Mouse (Mus musculus): ENCODE results near the gene Rpl22.

Gene Rpl22

GRCm38 (mm10) chr4:152325574-152326411, at the start of gene Rpl22:
Rpl22 (plus strand) TSS chr4:152325742.
- peak; percentile 93 for DNase-seq (ENCODE audit: low spot score)

- DNase-seq (ENCODE audit: low spot score): no peak
Observed at GRCm38 (mm10) chr4:152276389-152277347, 48.9 kb upstream of the Rpl22 start.

- no peak for DNase-seq (ENCODE audit: low spot score)
Observed at GRCm38 (mm10) chr4:152277916-152278315, 47.6 kb upstream of the Rpl22 start.

- no peak for DNase-seq (ENCODE audit: low spot score)
Observed at GRCm38 (mm10) chr4:152278986-152279385, 46.6 kb upstream of the Rpl22 start.

GRCm38 (mm10) chr4:152281601-152282000, 43.9 kb upstream of the Rpl22 start:
- no peak for DNase-seq (ENCODE audit: low spot score)

- DNase-seq (ENCODE audit: low spot score): no peak
Observed at GRCm38 (mm10) chr4:152282721-152283120, 42.8 kb upstream of the Rpl22 start.

- DNase-seq (ENCODE audit: low spot score): peak; percentile 78
Observed at GRCm38 (mm10) chr4:152283186-152283950, 42.2 kb upstream of the Rpl22 start.

GRCm38 (mm10) chr4:152285505-152285904, 40.0 kb upstream of the Rpl22 start:
- DNase-seq (ENCODE audit: low spot score): no peak

- DNase-seq (ENCODE audit: low spot score): no peak
Observed at GRCm38 (mm10) chr4:152286183-152286582, 39.4 kb upstream of the Rpl22 start.

- DNase-seq (ENCODE audit: low spot score): no peak
Observed at GRCm38 (mm10) chr4:152286887-152287286, 38.7 kb upstream of the Rpl22 start.

- no peak for DNase-seq (ENCODE audit: low spot score)
Observed at GRCm38 (mm10) chr4:152287317-152288120, 38.0 kb upstream of the Rpl22 start.

- no peak for DNase-seq (ENCODE audit: low spot score)
Observed at GRCm38 (mm10) chr4:152288398-152288945, 37.1 kb upstream of the Rpl22 start.

GRCm38 (mm10) chr4:152290385-152290784, 35.2 kb upstream of the Rpl22 start:
- DNase-seq (ENCODE audit: low spot score): no peak

GRCm38 (mm10) chr4:152290991-152291390, 34.6 kb upstream of the Rpl22 start:
- no peak for DNase-seq (ENCODE audit: low spot score)

GRCm38 (mm10) chr4:152291562-152291961, 34.0 kb upstream of the Rpl22 start, which contains the start of gene Hes3:
Hes3 (minus strand) TSS chr4:152291662.
- no peak for DNase-seq (ENCODE audit: low spot score)

GRCm38 (mm10) chr4:152292102-152292765, 33.3 kb upstream of the Rpl22 start:
- no peak for DNase-seq (ENCODE audit: low spot score)

- DNase-seq (ENCODE audit: low spot score): no peak
Observed at GRCm38 (mm10) chr4:152294188-152294929, 31.2 kb upstream of the Rpl22 start.

- no peak for DNase-seq (ENCODE audit: low spot score)
Observed at GRCm38 (mm10) chr4:152295916-152296315, 29.6 kb upstream of the Rpl22 start.

- no peak for DNase-seq (ENCODE audit: low spot score)
Observed at GRCm38 (mm10) chr4:152296371-152296770, 29.2 kb upstream of the Rpl22 start.
